Mouse (Mus musculus) limb, embryonic 13.5 days (tissue): ENCODE data around the gene Slc51a. TPM values are rescaled to one million over a fixed set of nuclear protein-coding genes. Genes with fewer than 3 reads are reported as not detected.

Experiments used
- ATAC-seq: fragments of 200-750 bp; cut with Nextera tagmentation; 2 replicates; pipeline ENCODE4 v1.8.0; 2017; ENCODE audit warnings: low read depth, moderate number of reproducible peaks, moderate TSS enrichment; ENCODE audit not compliant: low FRiP score
- H3K27ac ChIP-seq: fragments of 300-500 bp; sonication (generic); 2 replicates; pipeline ENCODE4 v1.5.1; 2015; ENCODE audit warnings: inconsistent platforms, mild to moderate bottlenecking, moderate library complexity
- H3K27me3 ChIP-seq: fragments of 300-500 bp; sonication (generic); 2 replicates; pipeline ENCODE4 v1.6.1; 2015; ENCODE audit warnings: mild to moderate bottlenecking, inconsistent platforms
- H3K36me3 ChIP-seq: fragments of 300-500 bp; sonication (generic); 2 replicates; pipeline ENCODE4 v1.6.1; 2015; ENCODE audit warnings: inconsistent platforms, mild to moderate bottlenecking, moderate library complexity
- H3K4me1 ChIP-seq: fragments of 300-500 bp; sonication (generic); 2 replicates; pipeline ENCODE4 v1.6.1; 2015; ENCODE audit warnings: inconsistent platforms
- H3K4me2 ChIP-seq: fragments of 300-500 bp; sonication (generic); replicated peaks from 2 replicates; pipeline ENCODE4 v1.6.1; 2015; ENCODE audit warnings: inconsistent platforms, mild to moderate bottlenecking, moderate library complexity
- H3K4me3 ChIP-seq: fragments of 300-500 bp; sonication (generic); 2 replicates; pipeline ENCODE4 v1.5.1; 2015; ENCODE audit warnings: moderate library complexity, mild to moderate bottlenecking, inconsistent platforms
- H3K9ac ChIP-seq: fragments of 300-500 bp; sonication (generic); 2 replicates; pipeline ENCODE4 v1.6.1; 2015; ENCODE audit warnings: mild to moderate bottlenecking, inconsistent platforms
- H3K9me3 ChIP-seq: fragments of 300-500 bp; sonication (generic); 2 replicates; pipeline ENCODE4 v1.6.1; 2016; ENCODE audit warnings: inconsistent platforms
- WGBS: fragments of 180-500 bp; shearing (Covaris S2); methylation state at CpG from one replicate; pipeline ENCODE4 v1.1.7; 2015; 5-methylcytosine and 5-hydroxymethylcytosine counted together
- polyA plus RNA-seq: library from polyadenylated mRNA; unstranded; fragments of >200 nt; fragmentation: Nextera tagmentation; extraction: Ambion mirVana; gene quantifications from 2 replicates; pipeline ENCODE4 v1.2.1, GENCODE M21; 2015

Gene Slc51a
- polyA plus RNA-seq, 1 experiment from 2014 or later = 0.46 TPM

GRCm38 (mm10) chr16:32484431-32484871 is 3.2 kb downstream of the Slc51a start:
- no peaks in the 10 kb centered on the region for H3K27me3 ChIP-seq
- H3K9me3 ChIP-seq = no peaks in the 10 kb centered on the region
- H3K4me3 ChIP-seq = no peak overlapping the region
- H3K4me2 ChIP-seq = no peak overlapping the region
- no peak overlapping the region for H3K9ac ChIP-seq
- H3K4me1 ChIP-seq = 0 out of 2 replicates have a peak, but pooled peaks cover 6% of the 10 kb centered on the region
- H3K36me3 ChIP-seq = no peaks in the 10 kb centered on the region
- WGBS = 33% methylated on average over 7 of the region's 7 CpGs
- H3K27ac ChIP-seq = no peak overlapping the region
- ATAC-seq = no peak

- Histone ChIP-seq H3K4me3 (no peak overlapping the region), H3K9ac (no peak overlapping the region), H3K4me2 (no peak overlapping the region), H3K9me3 (no peaks in the 10 kb centered on the region), H3K27me3 (no peaks in the 10 kb centered on the region), H3K36me3 (no peaks in the 10 kb centered on the region), H3K27ac (no peak overlapping the region), H3K4me1 (0 out of 2 replicates have a peak, but pooled peaks cover 3% of the 10 kb centered on the region)
- no peak for ATAC-seq
- WGBS = 81% methylated on average over 2 of the region's 2 CpGs
Observed at GRCm38 (mm10) chr16:32479415-32479814, 8.3 kb downstream of the Slc51a start.

- no peak overlapping the region for H3K27ac ChIP-seq
- 83% methylated on average over 6 of the region's 6 CpGs for WGBS
- H3K9me3 ChIP-seq = no peaks in the 10 kb centered on the region
- H3K4me3 ChIP-seq = no peak overlapping the region
- no peak overlapping the region for H3K4me2 ChIP-seq
- no peak for ATAC-seq
- no peaks in the 10 kb centered on the region for H3K27me3 ChIP-seq
- peaks cover 8% of the 10 kb centered on the region for H3K36me3 ChIP-seq
- 0 out of 2 replicates have a peak, but pooled peaks cover 3% of the 10 kb centered on the region for H3K4me1 ChIP-seq
- H3K9ac ChIP-seq = no peak overlapping the region
Observed at GRCm38 (mm10) chr16:32477315-32477714, 10.4 kb downstream of the Slc51a start.

- H3K4me2 ChIP-seq = no peak overlapping the region
- no peaks in the 10 kb centered on the region for H3K9me3 ChIP-seq
- 0 out of 2 replicates have a peak, but pooled peaks cover 3% of the 10 kb centered on the region for H3K4me1 ChIP-seq
- peaks cover 50% of the 10 kb centered on the region for H3K36me3 ChIP-seq
- ATAC-seq = no peak
- H3K4me3 ChIP-seq = no peak overlapping the region
- H3K27me3 ChIP-seq = no peaks in the 10 kb centered on the region
- no peak overlapping the region for H3K27ac ChIP-seq
- H3K9ac ChIP-seq = no peak overlapping the region
- 85% methylated on average over 7 of the region's 7 CpGs for WGBS
Observed at GRCm38 (mm10) chr16:32472276-32473015, 15.2 kb downstream of the Slc51a start.

- H3K9ac ChIP-seq = no peak overlapping the region
- ATAC-seq = no peak
- H3K4me3 ChIP-seq = no peak overlapping the region
- no peaks in the 10 kb centered on the region for H3K27me3 ChIP-seq
- H3K4me1 ChIP-seq = no peaks in the 10 kb centered on the region
- H3K36me3 ChIP-seq = peaks cover 69% of the 10 kb centered on the region
- H3K27ac ChIP-seq = no peak overlapping the region
- H3K4me2 ChIP-seq = no peak overlapping the region
- 80% methylated on average over 5 of the region's 5 CpGs for WGBS
- no peaks in the 10 kb centered on the region for H3K9me3 ChIP-seq
Observed at GRCm38 (mm10) chr16:32469404-32470105, 18.1 kb downstream of the Slc51a start.

GRCm38 (mm10) chr16:32468488-32468887 is 19.2 kb downstream of the Slc51a start:
- 43% methylated on average over 3 of the region's 3 CpGs for WGBS
- Histone ChIP-seq H3K36me3 (peaks cover 76% of the 10 kb centered on the region), H3K4me1 (no peaks in the 10 kb centered on the region), H3K9me3 (no peaks in the 10 kb centered on the region), H3K4me2 (no peak overlapping the region), H3K27ac (no peak overlapping the region), H3K27me3 (no peaks in the 10 kb centered on the region), H3K4me3 (no peak overlapping the region), H3K9ac (no peak overlapping the region)
- ATAC-seq = no peak

- no peaks in the 10 kb centered on the region for H3K9me3 ChIP-seq
- no peak overlapping the region for H3K9ac ChIP-seq
- no peak overlapping the region for H3K4me3 ChIP-seq
- ATAC-seq = no peak
- WGBS = no CpG with 5 or more reads among the region's 1 CpGs
- H3K4me1 ChIP-seq = no peaks in the 10 kb centered on the region
- H3K27ac ChIP-seq = no peak overlapping the region
- no peaks in the 10 kb centered on the region for H3K27me3 ChIP-seq
- peaks cover 60% of the 10 kb centered on the region for H3K36me3 ChIP-seq
- no peak overlapping the region for H3K4me2 ChIP-seq
Observed at GRCm38 (mm10) chr16:32464908-32465307, 22.8 kb downstream of the Slc51a start.

- ATAC-seq = no peak
- peaks cover 59% of the 10 kb centered on the region for H3K36me3 ChIP-seq
- no peak overlapping the region for H3K4me2 ChIP-seq
- H3K9me3 ChIP-seq = no peaks in the 10 kb centered on the region
- 82% methylated on average over 2 of the region's 2 CpGs for WGBS
- H3K27ac ChIP-seq = no peak overlapping the region
- H3K4me3 ChIP-seq = no peak overlapping the region
- H3K27me3 ChIP-seq = no peaks in the 10 kb centered on the region
- no peaks in the 10 kb centered on the region for H3K4me1 ChIP-seq
- no peak overlapping the region for H3K9ac ChIP-seq
Observed at GRCm38 (mm10) chr16:32463426-32463825, 24.3 kb downstream of the Slc51a start.

- H3K4me1 ChIP-seq = no peaks in the 10 kb centered on the region
- H3K36me3 ChIP-seq = peaks cover 54% of the 10 kb centered on the region
- H3K4me2 ChIP-seq = no peak overlapping the region
- H3K9ac ChIP-seq = no peak overlapping the region
- H3K9me3 ChIP-seq = no peaks in the 10 kb centered on the region
- 94% methylated on average over 16 of the region's 16 CpGs for WGBS
- H3K4me3 ChIP-seq = no peak overlapping the region
- no peak overlapping the region for H3K27ac ChIP-seq
- no peaks in the 10 kb centered on the region for H3K27me3 ChIP-seq
- ATAC-seq = no peak
Observed at GRCm38 (mm10) chr16:32462950-32463349, 24.7 kb downstream of the Slc51a start.

- Histone ChIP-seq H3K4me2 (no peak overlapping the region), H3K9me3 (no peaks in the 10 kb centered on the region), H3K9ac (no peak overlapping the region), H3K4me1 (no peaks in the 10 kb centered on the region), H3K27ac (no peak overlapping the region), H3K4me3 (no peak overlapping the region), H3K36me3 (peaks cover 47% of the 10 kb centered on the region), H3K27me3 (no peaks in the 10 kb centered on the region)
- 93% methylated on average over 5 of the region's 5 CpGs for WGBS
- ATAC-seq = no peak
Observed at GRCm38 (mm10) chr16:32461713-32462112, 26.0 kb downstream of the Slc51a start.

GRCm38 (mm10) chr16:32460518-32460917 is 27.2 kb downstream of the Slc51a start:
- 59% methylated on average over 4 of the region's 4 CpGs for WGBS
- H3K27ac ChIP-seq = no peak overlapping the region
- ATAC-seq = no peak

GRCm38 (mm10) chr16:32457589-32458386 is 29.9 kb downstream of the Slc51a start:
- Histone ChIP-seq H3K27ac (no peak overlapping the region), H3K9me3 (no peaks in the 10 kb centered on the region), H3K27me3 (no peaks in the 10 kb centered on the region), H3K4me1 (peaks cover 12% of the 10 kb centered on the region; the same call in 1 of the 2 replicates), H3K36me3 (peaks cover 38% of the 10 kb centered on the region), H3K9ac (no peak overlapping the region), H3K4me3 (no peak overlapping the region), H3K4me2 (no peak overlapping the region)
- ATAC-seq = no peak
- 54% methylated on average over 10 of the region's 10 CpGs for WGBS

More at GRCm38 (mm10) chr16:32460518-32460917, 27.2 kb downstream of the Slc51a start:
- Histone ChIP-seq H3K27me3 (no peaks in the 10 kb centered on the region), H3K4me3 (no peak overlapping the region), H3K36me3 (peaks cover 51% of the 10 kb centered on the region), H3K9ac (no peak overlapping the region), H3K4me2 (no peak overlapping the region), H3K9me3 (no peaks in the 10 kb centered on the region), H3K4me1 (no peaks in the 10 kb centered on the region)
